Mouse (Mus musculus): ENCODE results near the gene Mrps35. TPM values are rescaled to one million over a fixed set of nuclear protein-coding genes. Genes with fewer than 3 reads are reported as not detected.
A peak's percentile ranks its signal among the peaks of the same experiment; 100 is the strongest.

Mrps35 gene
- total RNA-seq, 2 experiments from 2014 or later, result 43.7 to 47.9 TPM

DNA sequence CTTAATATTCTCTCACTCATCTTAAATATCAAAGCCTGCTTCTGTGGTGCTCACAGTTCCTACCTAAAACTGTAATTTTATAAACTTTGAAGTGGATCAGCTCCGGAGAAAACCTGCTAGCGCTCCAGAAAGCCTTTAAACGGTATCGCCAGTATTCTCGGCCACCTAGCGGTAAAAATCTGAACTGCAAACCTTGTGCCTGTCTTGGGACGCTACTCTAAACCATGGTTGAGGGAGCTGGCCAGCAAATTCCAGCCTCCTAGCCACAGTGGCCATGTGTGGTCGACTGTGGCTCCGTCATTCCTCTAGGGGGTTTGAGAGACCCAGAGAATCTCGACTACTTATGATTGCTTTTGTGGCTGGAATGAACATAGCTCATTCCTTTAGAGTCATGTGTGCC is 74.0 kb downstream of the Mrps35 start:
- TF ChIP-seq CTCF (IDR thresholded peaks at IDR 0.05), result peak; percentile 88
- DNase-seq (ENCODE audit: extremely low spot score in 1 of 2, low spot score in 2 of 2), result peak; percentile 76 to 85
- Histone ChIP-seq H3K27ac (no peak overlapping the region), H3K4me3 (no peak overlapping the region)
- intact Hi-C loops (cut with DNase I), result loop anchor here (5.0 kb wide), 1 partner anchor 104 kb away; no protein-coding TSS in a partner anchor

- no peak for DNase-seq (ENCODE audit: extremely low spot score in 1 of 2, low spot score in 2 of 2)
- H3K4me3 ChIP-seq, result no peak overlapping the region
- H3K27ac ChIP-seq, result no peak overlapping the region
- TF ChIP-seq CTCF (IDR thresholded peaks at IDR 0.05), result no peak
- intact Hi-C loops (cut with DNase I), result loop anchor here (5.0 kb wide), 1 partner anchor 105 kb away; no protein-coding TSS in a partner anchor
These were observed 75.2 kb downstream of the Mrps35 start for GRCm38 (mm10) chr6:147117764-147118163.

DNA sequence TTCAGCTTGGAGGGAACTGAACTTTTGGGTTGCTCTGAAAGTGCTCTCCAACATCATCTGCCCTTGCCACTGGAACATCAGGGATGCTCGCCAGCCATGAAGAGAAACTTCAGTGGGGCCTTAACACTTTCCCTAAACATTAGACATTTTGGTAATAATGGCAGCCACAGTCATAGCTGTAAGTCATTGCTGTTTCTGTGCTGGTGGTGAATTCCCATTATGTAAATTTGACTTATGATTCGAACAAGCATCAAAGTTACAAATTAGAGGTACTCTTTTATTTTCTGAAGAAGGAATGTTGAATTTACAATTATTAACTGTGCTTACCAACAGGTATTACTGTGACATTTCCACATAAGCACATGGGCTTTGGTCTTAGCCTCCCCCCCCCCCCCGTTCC is 75.6 kb downstream of the Mrps35 start:
- intact Hi-C loops (cut with DNase I), result loop anchor here (5.0 kb wide), 1 partner anchor 106 kb away; no protein-coding TSS in a partner anchor
- no peak for TF ChIP-seq CTCF (IDR thresholded peaks at IDR 0.05)
- DNase-seq (ENCODE audit: extremely low spot score in 1 of 2, low spot score in 2 of 2), result no peak
- H3K4me3 ChIP-seq, result no peak overlapping the region
- H3K27ac ChIP-seq, result no peak overlapping the region

DNA sequence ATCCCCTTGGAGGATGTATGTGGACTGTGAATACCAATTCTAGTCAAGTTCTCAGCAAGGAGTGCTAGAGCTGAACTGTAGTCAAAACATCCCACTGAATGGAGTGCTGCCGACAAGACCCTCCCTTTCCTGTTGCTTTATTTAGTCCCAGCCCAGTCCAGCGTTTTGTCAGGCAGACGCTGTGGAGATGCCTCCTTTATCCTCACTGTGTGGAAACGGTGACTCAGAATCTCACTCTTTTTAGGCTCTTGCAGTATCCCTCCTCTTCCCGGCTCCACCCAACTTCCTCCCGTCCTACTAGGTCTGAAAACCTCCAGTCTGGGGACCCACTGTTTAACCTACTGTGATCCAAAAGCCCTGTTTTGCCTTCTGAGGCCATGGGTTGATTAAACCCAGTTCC is 78.8 kb downstream of the Mrps35 start:
- Histone ChIP-seq H3K27ac (no peak overlapping the region), H3K4me3 (no peak overlapping the region)
- intact Hi-C loops (cut with DNase I), result no loop called here
- no peak for DNase-seq (ENCODE audit: extremely low spot score in 1 of 2, low spot score in 2 of 2)
- TF ChIP-seq CTCF (IDR thresholded peaks at IDR 0.05), result no peak

Other genes with a start within 250 kb of the Mrps35 start
- 10 to 100 TPM in 1 of 2 experiments, 1 to 10 TPM in 1; 8.2 to 10.2 TPM for gene Arntl2, start 246.7 kb upstream of the Mrps35 start, total RNA-seq (2021)
- not detected for gene Smco2, start 192.7 kb upstream of the Mrps35 start, total RNA-seq (2021)
- 10 to 100 TPM; 61.0 to 61.6 TPM for gene Ppfibp1, start 154.3 kb upstream of the Mrps35 start, total RNA-seq (2021)
- not detected for gene 1700034J05Rik, start 88.3 kb upstream of the Mrps35 start, total RNA-seq (2021)
- gene Rep15, start 10.2 kb upstream of the Mrps35 start, total RNA-seq (2021), result 1 to 10 TPM; 2.6 to 3.0 TPM
- gene Mansc4, start 44.3 kb downstream of the Mrps35 start, total RNA-seq (2021), result not detected
- 10 to 100 TPM; 24.5 to 24.8 TPM for gene Klhl42, start 48.6 kb downstream of the Mrps35 start, total RNA-seq (2021)
- 1 to 10 TPM; 4.0 to 4.2 TPM for gene Pthlh, start 221.4 kb downstream of the Mrps35 start, total RNA-seq (2021)